Mouse (Mus musculus): ENCODE data around the gene B3gnt8. TPM values are rescaled to one million over a fixed set of nuclear protein-coding genes. Genes with fewer than 3 reads are reported as not detected.
A peak's percentile ranks its signal among the peaks of the same experiment; 100 is the strongest.

Gene B3gnt8
- total RNA-seq, 2 experiments from 2014 or later, result 0.61 to 1.3 TPM

DNA sequence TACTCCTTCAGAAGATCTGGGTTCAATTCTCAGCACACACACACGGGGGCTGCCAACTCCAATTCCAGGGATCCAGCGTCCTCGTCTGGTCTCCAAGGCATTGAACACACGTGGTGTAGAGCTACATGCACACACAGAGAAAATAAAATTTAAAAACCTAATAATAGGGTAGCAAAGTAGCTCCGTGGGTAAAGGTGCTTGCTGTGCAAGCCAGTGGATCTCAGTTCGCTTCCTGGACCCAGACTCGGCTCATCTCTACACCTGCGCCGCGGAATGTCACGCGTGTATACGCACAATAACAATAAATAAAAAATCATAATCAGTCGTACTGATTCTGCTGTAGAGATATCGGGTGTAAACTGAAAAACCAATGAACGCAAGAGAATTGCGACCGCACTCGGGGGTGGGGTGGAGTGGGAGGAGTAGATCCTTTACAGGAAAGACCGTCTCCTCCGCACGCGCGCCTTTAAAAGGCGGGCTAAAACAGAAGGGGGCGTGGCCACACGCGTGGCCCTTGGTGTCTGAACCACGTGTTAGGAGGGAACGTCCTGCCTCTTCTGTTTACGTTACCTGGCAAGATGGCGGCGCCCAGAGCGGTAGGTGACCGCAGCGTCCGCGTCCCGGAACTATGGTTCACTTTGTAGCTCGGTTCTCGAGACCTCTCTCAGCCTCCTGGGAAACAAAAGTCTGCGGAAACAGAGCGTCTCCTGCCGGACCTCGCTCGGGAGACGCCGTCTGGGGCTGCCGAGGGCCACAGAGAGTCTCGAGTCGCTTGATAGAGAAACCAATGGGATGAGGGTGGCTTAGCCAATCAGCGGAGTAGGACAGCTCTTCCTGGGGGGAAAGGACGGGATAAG lies 7.4 kb upstream of the B3gnt8 start, which contains the start of gene Dmac2:
Gene Dmac2 (plus strand): TSS at position 550 of the 857 bp plus-strand sequence.
- peak; percentile 93 to 97 for DNase-seq (ENCODE audit: low spot score in 2 of 2)

DNA sequence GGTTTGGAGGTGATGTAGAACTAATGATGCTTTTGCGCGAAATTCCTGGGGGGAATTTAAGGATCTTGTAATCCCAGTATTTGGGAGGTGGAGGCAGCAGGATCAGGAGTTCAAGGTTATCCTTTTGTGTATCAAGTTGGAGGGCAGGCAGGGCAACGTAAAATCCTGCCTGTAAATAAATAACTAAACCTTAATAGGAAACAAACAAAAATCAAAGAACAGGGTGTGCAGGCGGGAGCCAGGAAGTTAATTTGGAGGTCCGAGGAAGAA lies 6.8 kb upstream of the B3gnt8 start:
- DNase-seq (ENCODE audit: low spot score in 2 of 2), result no peak

DNA sequence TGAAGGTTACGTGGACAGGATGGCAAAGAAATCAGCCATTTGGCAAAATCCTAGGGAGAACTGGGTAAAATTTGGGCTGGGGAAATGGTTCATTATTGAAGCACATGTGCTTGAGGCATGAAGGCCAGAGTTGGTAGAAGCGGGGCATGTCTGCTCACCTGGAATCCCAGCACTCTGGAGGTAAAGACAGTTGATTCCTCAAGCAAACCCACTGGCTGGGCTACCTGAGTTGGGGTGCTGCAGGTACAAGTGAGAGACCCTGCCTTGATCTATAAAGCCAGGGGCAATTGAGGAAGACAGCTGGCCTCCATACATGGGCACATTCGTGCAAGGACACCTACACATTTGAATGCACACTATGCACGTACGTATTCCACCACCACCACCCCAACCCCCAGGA lies 6.4 kb upstream of the B3gnt8 start:
- no peak for DNase-seq (ENCODE audit: low spot score in 2 of 2)

DNA sequence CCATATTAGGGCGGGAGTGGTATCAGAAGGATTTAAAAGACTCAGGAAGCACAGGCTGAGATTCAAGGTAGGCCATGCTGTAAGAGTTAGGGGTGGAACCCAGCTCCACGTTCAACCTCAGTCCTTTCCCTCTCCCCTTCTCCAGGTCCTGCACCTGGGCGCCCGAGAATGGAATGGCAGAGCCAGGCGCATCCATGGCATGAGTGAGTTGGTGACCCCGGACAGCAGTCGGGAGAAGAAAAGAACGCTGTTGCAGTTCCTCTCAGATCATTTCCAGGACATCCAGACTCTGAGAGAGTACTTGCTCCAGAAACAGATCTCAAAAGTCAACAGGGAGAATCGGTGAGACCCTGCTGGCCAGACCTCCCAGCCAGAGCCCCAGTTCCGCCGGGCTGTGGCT lies 5.7 kb upstream of the B3gnt8 start:
- DNase-seq (ENCODE audit: low spot score in 2 of 2), result no peak

DNA sequence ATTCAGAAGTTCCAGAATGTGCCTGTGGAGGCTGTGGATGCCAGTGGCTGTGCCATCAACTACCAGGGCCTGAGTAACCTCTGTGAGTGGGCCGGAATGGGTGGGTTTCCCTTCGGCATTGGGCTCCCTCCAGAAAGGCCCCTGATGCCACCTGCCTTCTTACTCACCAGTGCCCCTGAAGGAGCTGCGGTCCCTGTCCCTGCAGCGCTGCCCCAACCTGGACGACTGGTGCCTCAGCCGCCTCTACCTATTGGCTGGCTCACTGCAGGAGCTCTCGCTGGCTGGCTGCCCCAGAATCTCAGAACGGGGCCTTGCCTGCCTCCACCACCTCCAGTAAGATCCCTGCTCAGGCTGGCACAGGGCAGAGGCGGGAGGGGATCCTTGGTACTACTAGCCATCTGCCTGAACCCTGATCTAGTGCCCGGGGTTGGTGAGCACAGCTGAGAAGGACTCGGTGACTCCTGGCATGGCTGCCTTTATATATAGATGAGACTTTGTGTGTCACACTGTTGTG lies 2.5 kb upstream of the B3gnt8 start:
- DNase-seq (ENCODE audit: low spot score in 2 of 2), result no peak

DNA sequence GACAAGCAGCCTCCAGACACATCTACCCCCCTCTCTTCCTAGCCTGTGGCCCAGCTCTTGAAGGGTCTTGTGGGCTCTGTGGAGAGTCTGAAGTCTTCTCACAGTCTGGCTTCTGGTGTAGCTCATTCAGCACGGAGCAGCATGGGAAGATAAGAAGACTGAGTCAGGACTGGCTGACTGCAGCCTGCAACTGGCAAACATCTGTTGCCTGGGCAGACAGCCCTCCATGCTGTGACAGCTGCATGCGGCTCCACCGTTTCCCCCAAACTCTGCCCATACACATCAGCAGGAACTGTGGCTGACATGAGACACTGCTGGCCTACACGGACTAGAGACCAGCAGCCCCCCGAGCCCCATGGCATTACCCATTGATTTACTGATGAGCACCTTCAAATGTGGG lies 1.6 kb upstream of the B3gnt8 start:
- DNase-seq (ENCODE audit: low spot score in 2 of 2), result no peak

DNA sequence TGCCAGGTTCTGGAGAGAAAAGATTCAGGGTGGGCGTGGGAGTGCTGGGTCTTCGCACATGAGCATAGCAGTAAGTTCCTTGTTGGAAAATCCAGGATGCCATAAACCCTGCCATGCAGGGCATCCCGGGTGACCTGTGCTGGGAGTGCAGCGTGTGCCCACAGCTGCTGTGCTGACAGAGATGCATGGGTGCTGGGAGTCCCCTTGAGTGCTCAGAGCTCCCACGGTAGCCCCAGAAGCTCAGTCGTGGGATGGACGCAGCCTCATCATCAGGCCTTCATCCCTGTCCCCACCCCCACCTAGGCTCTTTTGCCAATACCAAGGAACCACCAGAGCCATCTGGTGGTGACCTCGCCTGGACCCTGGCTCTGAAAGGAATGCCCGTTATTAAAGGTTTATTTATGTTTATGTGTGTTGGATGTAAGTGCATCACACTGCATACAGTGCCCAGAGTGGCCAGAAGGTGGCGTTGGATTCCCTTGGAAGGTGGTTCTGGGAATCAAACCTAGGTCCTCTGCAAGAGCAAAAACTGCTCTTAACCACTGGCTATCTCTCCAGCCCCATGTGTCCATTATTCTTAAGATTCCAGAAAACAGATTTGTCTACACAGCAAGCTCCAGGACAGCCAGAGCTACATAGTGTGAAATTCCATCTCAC lies 732 bp upstream of the B3gnt8 start:
- no peak for DNase-seq (ENCODE audit: low spot score in 2 of 2)

DNA sequence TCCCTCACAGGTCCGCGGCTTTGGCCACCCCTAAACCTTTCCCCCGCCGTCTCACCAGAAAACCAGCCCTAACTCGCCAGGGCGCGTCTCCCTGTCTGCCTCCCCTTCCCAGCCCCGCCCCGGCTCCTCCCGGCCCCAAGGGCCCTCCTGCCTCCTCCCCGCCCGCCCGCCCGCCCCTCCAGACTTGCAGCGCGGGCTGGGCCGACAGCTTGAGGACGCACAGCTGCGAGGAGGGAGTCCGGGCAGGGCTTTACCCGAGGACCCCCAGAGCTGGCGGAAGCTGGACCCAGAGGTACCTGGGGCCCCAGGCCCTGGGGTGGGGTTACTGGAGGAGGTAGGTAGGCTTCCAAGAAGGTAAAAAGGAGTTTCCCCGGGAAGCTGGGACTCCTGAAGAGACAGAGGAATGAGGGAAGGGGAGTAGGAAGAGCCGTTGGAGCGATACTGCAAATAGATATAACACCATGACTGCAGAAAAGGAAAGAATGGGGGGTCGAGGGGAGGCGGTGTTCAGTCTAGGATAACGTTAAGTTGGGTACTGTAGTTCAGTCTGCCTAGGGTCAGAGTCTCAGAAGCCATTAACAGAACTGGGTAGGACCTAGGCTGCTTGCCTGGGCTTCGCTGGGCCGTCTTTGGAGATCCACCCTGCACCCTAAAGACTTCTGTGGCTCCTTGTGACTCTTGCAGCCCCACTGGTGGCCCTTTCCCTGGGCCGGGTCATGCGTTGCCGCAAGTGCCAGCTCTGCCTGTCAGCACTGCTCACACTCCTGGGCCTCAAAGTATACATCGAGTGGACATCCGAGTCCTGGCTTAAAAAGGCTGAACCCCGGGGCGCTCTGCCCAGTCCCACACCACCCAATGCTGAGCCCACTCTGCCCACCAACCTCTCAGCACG lies 1.2 kb downstream of the B3gnt8 start:
- DNase-seq (ENCODE audit: low spot score in 2 of 2), result no peak

DNA sequence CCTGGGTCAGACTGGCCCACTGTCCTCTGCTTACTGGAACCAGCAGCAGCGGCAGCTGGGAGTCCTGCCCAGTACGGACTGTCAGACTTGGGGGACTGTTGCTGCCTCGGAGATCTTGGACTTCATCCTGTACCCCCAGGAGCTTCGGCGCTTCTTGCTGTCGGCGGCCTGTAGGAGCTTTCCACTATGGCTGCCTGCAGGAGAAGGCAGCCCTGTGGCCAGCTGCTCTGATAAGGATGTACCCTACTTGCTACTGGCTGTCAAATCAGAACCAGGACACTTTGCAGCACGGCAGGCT lies 1.8 kb downstream of the B3gnt8 start:
- no peak for DNase-seq (ENCODE audit: low spot score in 2 of 2)

DNA sequence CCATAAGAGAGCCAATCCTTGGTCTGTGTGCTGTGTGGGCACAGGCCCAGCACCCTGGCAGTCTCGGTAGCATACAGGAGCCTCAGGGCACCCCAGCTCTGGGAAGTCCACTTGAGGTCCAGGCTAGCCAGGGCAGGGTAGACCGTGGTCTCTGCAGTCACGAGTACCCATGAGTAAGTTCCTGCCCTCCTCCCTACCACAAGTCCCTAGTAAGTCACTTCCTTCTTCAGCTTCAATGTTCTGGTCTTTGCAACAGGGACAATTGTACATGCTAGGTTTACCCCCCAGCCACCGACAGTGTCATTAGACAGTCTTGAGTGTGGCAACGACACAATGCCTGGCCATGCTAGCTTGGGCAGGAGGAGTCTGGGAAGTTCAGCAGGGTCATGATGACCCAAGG lies 6.2 kb downstream of the B3gnt8 start:
- no peak for DNase-seq (ENCODE audit: low spot score in 2 of 2)

DNA sequence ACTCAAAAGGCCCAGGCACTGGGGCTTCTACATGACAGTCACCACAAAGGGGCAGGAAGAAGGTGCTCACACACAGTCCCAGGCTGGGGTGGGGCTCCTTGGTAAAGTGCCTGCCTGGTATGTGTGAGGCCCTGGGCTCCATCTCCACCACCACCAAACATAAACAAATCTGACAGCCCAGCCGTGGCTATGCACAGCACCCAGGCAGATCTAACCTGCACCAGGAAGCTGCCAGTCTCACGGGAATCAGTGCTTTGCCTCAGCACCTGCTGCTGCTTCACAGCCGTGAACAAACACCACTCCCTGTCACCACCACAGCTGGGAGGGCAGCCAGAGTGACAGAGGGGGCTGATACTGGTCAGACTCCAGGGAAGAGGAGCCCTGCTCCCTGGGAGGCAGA lies 9.9 kb downstream of the B3gnt8 start:
- DNase-seq (ENCODE audit: low spot score in 2 of 2), result no peak

DNA sequence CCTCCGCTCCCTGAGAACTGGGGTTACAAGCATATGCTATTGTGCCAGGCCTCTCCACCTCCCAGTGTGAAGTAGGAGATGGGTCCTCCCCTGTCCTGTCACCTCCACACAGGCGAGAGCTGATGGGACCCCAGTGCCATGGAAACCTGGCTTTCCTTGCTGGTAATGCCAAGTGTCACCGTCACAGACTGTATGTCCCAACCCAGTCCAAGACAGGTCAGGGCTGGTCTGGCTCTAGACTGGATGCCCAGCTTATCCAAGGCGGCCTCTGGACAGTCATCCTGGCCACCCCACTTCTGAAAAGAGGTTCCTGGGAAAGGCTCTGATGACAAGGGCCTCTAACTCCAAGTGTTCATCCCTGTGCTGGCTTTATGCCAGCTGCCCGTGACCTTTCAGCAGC lies 10.6 kb downstream of the B3gnt8 start:
- no peak for DNase-seq (ENCODE audit: low spot score in 2 of 2)

DNA sequence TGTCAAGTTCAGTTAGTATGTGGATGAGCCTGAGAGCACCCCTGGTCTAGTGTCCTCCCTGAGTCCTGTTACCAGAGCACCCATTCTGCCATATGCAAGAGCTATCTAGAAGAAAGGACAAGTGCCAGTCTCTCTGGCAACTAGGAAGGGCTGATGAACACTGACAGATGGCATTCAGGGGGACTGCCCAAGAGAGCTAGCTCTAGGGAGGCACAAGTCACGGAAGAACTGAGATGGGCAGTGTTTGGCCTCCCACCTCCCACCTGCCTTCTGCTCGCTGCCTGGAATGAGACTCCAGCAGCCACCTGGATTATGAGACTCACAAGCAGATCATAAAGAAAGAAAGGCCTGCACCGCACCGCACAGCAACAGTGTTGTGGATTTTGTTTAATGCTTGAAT lies 13.3 kb downstream of the B3gnt8 start:
- DNase-seq (ENCODE audit: low spot score in 2 of 2), result no peak

DNA sequence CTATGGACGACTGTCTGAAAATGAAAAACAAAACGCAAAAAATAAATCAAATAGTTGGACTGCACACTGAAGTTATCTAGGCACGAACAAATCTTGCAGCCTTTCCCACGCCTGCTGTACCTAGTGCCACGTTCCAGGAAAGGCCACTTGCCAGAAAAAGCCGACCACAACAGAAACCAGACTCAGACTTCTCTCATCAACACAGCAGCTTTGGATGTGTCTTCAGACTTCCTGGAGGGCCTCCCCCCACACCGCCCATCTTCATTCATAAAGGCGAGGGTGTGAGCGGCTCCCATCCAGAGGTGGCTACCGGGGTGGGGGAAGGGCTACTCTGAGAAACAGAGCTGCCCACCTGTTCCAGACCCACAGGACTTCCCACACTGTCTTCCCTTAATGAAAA lies 17.7 kb downstream of the B3gnt8 start:
- no peak for DNase-seq (ENCODE audit: low spot score in 2 of 2)

DNA sequence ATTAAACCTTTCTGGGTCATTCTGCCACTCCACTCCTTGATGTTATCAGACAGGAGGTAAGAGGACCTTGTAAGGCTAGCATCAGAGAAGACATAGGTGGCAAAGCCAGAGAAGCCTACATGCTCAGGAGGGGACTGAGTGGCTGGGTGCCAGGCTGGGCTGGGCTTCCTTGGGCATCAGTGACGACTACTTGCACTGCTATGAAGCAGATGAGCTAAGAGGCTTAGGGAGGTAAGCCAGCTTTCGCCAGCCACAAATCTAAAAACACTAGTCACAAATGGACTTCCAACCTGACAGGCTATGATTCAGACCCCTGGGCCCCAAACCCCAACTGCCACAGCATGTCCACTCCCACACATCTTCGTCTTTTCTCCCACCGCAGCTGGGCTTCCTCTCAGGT lies 18.2 kb downstream of the B3gnt8 start:
- DNase-seq (ENCODE audit: low spot score in 2 of 2), result no peak

DNA sequence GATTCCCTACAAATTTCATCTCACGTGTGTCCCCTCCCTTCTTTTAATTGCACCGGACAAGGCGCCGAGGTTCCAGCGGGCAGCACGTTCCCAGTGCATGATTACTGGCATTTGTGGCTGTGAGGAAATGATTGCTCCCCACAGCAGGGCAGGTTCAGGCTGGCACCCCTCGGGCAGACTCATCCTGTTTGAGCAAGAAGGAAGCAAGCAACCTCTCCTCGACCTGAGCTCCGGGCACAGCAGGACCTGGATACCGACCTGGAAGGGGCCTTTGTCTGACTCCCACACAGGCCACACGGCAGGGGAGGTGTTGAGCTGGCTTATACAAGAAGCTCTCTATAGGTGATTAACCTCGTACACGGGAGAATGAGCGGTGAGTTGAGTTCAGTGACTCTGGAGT lies 18.6 kb downstream of the B3gnt8 start:
- DNase-seq (ENCODE audit: low spot score in 2 of 2), result no peak

DNA sequence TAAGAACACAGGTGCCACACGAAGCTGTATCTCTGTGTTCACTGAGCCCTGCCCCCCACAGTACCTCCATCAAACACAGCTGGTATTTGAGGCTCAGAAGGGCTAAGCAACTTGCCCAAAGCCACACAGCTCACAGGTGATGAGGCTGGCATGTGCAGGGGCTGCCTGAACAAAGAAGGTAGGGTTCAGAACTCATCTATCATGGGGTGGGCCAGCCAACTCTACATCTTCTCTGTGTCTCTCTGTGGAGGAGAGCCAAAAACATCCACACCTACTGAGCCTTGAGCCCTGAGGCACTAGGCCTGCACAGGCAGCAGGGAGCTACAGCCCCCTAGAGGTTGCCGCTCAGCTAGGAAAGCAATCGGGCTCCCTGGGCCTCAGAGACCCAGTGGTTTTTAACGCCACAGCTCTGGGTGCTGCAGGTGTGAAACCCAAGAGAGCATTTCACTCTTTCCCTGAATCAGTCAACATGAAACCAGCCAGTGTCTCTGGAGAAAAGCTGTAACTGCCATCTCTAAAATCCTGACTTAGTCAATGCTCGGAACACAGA lies 21.2 kb downstream of the B3gnt8 start:
- DNase-seq (ENCODE audit: low spot score in 2 of 2), result no peak

DNA sequence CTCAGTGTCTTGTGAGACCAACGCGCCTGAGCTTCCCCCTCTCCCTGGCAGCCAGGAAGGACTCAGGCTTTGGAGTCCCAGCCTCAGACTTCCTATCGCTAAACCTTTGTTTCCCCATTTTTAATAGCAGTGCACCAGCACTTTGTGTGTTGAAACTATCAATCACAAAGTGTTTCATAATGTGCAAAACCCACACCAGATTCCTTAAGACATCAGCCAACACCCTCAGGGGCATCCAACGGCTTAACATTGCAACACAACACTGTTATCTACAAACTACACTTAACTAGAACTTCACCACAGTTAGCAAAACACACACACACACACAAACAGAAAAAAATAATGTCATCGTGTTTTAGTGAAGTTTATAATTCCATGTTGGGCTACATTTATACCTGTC lies 23.4 kb downstream of the B3gnt8 start:
- DNase-seq (ENCODE audit: low spot score in 2 of 2), result no peak

DNA sequence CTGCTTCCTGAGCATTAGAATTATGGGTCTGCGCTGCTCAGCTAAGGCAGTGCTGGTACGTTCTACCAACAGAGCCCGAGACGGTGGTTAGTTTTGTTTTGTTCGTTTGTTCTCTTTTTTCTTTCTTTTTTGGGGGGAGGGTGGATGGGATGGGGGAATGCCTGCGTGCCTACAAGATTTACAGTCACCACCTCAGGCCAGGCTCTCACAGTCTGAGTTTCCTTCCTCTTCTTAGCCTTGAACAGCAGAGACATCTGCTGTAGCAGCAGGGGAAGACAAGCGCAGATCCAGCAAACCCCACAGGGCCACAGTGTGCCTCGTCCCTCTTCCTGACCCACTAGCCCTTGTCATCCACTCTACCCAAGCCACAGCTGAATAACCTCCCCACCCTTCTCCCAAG lies 24.8 kb downstream of the B3gnt8 start:
- DNase-seq (ENCODE audit: low spot score in 2 of 2), result no peak

DNA sequence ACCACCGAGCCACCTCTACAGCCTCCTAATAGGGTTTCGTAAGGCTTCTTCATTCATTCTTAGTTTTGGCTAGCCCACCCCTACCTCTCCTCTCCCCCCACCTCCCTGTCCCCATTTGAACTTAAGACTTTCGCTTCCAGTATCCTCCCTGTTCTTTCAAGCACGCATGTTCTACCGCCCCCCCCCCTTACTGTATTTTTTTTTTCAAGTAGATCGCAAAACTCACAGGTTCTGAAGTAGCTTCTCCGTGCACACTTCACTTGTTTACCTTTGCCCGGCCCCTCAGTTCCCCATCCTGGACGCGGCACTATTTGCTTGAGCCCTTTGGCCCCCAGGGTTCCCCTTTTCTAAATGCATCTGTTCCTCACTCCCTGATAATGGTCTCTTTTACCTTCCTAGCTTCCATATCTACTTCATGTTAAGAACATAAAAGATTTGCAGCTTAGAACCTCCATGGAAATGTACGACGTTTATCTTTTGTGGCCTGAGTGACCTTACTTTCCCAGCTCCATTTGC lies 25.8 kb downstream of the B3gnt8 start:
- no peak for DNase-seq (ENCODE audit: low spot score in 2 of 2)

DNA sequence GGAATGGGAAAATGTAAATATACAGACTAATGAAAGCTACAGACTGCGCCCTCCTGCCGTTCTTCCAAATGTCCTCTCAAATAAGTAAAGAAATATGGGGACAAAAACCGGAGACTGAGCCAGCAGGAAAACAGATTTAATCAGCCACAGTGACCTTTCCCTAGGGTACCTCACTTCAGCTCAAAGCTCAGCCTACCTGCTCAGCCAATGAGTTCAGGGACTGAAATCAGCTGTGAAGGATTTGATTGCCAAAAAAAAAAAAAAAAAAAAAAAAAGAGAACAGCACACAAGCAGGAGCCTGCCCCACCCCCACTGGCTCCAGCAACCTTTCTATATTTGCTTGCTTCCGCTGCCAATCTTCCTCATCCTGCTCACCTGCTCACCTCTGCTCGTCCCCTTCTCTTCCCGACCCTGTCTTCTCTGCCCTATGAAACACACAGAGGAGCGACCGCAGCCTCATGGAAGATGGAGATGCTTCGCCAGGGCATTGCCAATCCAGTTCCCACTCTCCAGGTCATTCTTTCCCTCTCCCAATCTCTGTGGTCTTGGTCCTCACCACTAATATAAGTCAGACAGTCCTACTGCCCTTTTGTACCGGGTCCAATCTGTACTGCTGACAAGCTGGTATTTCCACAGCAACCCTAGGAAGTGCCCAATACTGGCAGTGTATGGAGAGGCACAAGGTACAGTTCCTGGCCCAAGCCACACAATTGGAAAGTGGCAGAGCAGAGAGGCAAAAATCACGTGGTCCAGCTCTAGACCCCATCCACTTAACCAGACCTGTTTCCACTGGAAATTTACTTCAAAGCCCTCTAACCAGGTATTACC lies 29.4 kb downstream of the B3gnt8 start:
- DNase-seq (ENCODE audit: low spot score in 2 of 2), result no peak

All from layer of hippocampus, adult 18-20 months (tissue).